Mouse (Mus musculus) kidney, postnatal 25 days (tissue): ENCODE measurements around the gene Axin1.
A peak's percentile ranks its signal among the peaks of the same experiment; 100 is the strongest.

ENCODE experiments used
- DNase-seq, 2 experiments: peaks; one replicate each; pipeline ENCODE4 v3.0.0; 2021; ENCODE audit warnings: mixed read lengths in 2 of 2

Gene Axin1

DNA sequence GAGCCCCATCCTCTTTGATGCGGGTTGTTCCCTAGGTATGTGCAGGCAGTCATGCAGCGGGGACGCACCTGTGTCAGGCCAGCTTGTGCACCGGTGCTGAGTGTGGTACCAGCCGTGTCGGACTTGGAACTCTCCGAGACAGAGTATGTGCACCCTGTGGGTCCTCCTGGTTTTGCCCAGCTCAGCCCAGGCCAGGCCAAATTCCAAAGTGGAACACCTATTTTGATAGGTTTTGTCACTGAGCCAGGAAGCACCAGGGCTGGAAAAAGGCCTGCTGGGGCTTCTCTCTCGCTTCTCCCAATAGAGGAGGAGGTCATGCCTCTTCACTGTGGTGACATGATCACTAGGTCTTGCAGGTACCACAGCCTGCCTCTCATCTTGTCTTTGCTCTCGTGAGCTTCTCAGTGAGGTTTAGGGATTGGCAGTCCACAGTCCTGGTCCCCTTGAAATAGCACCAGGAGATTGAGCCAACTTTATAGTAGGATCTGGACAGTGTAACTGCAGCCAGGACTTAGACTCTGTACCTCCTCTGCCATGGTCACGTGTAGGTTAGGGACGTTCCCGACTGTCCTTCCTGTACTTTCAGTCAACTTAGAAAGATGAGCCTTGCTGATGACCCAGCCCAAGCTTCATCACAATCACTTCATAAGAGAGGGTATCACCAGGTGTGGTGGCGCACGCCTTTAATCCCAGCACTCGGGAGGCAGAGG is 54.1 kb downstream of the Axin1 start:
- peak; percentile 60 to 85 for DNase-seq

DNA sequence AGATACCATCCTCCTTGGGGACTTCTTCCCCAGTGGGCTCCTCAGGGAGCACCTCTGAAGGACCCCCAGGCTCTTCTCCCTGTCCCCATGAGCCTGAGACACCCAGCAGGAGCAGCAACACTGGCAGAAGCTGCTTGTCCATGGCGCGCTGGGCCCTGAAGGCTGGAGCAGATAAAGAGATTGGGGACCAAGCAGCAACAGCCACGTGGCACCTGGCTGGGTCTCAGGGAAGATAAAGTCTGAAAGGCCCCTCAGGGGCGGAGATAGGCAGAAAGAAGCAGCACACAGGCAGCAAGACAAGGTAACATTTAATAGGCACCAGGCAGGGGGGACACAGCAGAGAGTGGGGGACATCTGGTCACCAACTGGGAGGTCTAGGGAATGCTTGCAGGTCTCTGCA is 60.4 kb downstream of the Axin1 start, which contains the start of gene Pdia2:
Gene Pdia2 (minus strand): TSS at position 196 of the 400 bp plus-strand sequence.
- no peak for DNase-seq

GRCm38 (mm10) chr17:26200831-26201705 is 62.6 kb downstream of the Axin1 start:
- DNase-seq, result no peak

- peak in 1 of 2 experiments; percentile 38 for DNase-seq
These were observed 63.5 kb downstream of the Axin1 start for GRCm38 (mm10) chr17:26201998-26202397.

GRCm38 (mm10) chr17:26202737-26203136 is 64.2 kb downstream of the Axin1 start, which contains the start of gene Rgs11:
Gene Rgs11, plus strand, starts transcription at chr17:26202951.
- DNase-seq, result peak; percentile 46 to 61

DNA sequence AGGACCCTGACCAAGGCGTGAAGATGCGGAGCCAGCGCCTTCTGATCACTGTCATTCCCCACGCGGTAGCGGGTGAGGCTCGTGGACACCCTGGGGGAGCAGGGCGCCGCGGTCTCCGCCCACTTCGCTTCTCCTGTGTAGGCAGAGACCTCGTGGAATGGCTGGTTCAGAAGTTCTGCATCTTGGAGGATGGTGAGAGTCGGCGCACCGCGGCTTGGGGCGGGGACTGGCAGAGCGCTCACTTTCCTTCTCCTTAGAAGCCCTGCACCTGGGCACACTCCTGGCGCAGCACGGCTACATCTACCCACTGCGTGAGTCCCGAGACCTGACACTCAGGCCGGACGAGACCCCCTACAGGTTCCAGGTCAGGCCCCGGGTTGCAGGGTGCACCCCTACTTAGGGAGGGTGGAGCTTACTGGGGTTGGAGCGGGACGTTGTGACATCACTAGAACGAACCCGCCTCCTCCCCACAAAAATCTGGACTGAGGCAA is 64.9 kb downstream of the Axin1 start:
- DNase-seq, result peak; percentile 32 to 56

DNA sequence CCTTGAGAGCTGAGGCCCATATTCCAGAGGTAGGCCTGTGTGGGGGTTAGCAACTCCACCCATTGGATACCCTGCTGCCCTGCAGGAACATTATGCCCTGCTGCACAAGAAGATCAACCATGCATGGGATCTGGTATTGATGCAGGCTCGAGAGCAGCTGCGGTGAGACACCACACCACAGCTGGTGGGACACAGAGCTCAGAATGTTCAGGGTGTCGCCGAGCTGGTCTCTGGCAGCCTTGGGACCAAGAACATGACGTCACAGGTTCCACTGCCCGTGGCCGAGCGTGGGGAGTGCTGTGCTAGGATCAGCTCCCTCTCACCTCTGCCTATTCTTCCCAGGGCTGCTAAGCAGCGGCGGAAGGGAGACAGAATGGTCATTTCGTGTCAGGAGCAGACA is 66.3 kb downstream of the Axin1 start:
- DNase-seq, result no peak

GRCm38 (mm10) chr17:26206392-26206791 is 67.9 kb downstream of the Axin1 start:
- no peak for DNase-seq

DNA sequence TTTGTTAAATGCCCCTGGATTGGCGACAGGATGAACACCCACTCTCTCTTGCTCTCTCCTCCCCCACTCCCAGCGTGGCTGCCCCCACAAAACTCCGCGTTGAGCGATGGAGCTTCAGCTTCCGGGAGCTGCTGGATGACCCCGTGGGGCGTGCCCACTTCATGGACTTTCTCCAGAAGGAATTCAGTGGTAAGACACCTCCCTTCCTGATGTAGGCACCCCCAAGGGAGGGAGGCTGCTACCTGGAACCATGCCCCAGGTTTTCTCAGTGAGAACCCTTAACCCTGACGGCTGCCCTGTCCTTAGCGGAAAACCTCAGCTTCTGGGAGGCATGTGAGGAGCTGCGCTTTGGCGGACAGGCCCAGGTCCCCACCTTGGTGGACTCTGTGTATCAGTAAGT is 69.2 kb downstream of the Axin1 start, which contains the start of gene Arhgdig:
Gene Arhgdig (minus strand): TSS at position 101 of the 400 bp plus-strand sequence.
- DNase-seq, result no peak

DNA sequence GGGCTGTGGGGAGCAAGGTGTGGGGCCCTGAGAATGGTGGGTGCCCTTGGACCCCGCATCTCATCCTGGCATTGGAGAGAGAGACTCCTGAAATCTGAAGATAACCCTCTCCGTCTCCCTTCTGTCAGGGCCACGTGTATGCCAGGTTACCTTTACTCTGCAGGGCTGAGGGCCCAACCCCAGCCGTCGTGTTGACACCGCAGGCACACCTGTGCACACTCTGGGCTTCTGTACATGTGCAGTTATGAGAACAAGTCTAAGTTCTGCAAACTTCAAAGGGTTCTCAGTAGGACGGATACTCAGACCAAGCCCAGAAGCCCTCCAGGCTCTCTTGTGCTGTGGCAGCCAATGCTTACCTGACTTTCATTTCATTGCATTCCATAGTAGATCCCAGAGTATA is 73.8 kb downstream of the Axin1 start:
- no peak for DNase-seq

DNA sequence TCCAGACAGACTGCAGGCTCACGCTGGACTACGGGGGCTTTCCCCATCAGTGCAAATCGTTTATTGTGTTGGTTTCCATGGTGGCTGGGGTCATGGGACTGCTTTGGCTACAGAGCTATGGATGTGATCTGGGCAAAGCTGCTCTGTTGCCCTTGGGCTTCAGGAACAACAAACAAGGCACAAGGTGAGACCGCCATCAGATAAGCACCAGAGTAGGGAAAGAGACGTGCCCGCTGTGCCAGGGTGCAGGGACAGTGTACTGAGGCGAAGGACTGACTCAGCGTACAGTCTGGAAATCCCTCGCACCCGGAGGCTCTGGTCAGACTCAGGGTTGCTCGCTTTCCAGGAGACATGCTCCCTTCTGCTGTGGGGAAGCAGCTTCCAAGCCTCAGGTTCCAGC is 74.2 kb downstream of the Axin1 start:
- no peak for DNase-seq

DNA sequence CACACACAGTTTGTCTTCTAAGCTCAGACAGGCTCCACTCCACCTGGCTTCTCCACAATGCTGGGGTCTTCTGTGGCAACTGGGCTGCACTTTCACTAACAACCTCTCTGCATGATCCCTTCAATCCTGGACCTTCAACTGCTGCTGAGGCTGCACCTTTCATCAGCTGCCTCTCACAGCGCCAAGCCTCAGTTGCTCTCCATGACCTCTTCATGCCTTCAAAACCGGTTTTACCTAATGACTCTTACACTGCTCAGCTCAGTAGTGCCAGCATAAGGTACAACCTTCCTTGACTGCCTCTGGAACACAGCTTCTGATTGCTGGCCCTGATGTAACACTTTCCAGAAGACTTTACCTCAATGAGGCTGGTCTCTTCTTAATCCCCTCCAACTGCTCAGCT is 83.0 kb downstream of the Axin1 start:
- DNase-seq, result peak in 1 of 2 experiments; percentile 56

DNA sequence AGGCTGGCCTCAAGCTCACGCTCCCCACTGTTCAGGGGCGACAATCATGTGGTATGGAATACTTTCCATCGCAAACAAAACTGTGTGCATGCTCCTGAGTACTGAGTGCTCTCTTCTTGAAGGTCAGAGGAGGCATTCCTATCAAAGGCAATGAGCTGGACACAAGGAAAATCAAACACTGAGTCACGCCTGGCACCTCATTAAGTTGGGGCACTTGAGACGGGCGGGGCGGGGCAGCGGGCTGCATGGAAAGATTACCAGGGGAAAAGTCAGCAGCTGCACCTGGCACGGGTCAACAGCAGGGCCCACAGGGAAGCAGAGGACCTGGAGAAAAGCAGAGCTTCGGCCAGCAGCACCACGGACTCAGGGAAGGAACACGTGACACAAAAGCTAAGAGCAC is 86.7 kb downstream of the Axin1 start:
- peak; percentile 55 to 81 for DNase-seq

- no peak for DNase-seq
These were observed 91.3 kb downstream of the Axin1 start for GRCm38 (mm10) chr17:26229776-26230175.

DNA sequence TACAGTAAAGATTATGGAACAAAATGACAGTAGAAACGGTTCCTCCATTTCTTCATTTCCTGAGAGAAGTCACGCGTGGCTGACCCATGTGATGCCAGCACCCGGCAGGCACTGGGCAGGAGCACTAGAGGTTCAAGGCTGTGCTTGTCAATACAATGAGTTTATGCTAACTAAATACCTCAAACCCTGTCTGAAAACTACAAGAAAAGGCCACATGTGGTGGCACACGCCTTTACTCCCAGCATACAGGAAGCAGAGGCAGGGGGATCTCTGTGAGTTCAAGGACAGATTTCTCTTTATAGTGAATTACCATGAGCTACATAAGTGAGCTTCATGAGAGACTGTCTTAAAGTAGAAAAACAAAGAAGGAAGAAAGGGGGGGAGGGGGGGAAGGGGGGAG is 92.7 kb downstream of the Axin1 start:
- no peak for DNase-seq

GRCm38 (mm10) chr17:26232863-26233262 is 94.4 kb downstream of the Axin1 start:
- DNase-seq, result peak in 1 of 2 experiments; percentile 23

GRCm38 (mm10) chr17:26234386-26234785 is 95.9 kb downstream of the Axin1 start:
- DNase-seq, result no peak

- no peak for DNase-seq
These were observed 96.8 kb downstream of the Axin1 start for GRCm38 (mm10) chr17:26235077-26235815.

DNA sequence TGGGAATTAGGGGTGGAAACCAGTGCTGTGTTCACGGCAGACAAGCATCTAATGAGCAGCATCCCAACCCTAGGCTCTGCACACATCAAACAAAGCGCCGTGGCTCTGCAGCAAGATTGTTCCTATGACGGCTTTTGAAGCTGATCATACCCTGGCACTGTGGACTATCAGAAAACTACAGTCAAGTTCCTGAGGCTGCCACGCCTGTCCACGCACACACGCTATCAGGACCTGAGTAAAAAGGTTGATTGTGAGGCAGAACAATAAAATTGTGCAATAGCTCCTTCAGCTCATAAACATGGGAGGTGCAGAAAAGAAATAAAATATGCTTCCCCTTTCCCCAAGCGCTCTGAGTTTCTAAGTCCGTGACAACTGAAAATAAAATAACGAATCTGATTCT is 99.2 kb downstream of the Axin1 start:
- no peak for DNase-seq

- no peak for DNase-seq
These were observed 101.1 kb downstream of the Axin1 start for GRCm38 (mm10) chr17:26239551-26239950.

GRCm38 (mm10) chr17:26240120-26240790 is 101.8 kb downstream of the Axin1 start:
- no peak for DNase-seq

- DNase-seq, result no peak
These were observed 102.5 kb downstream of the Axin1 start for GRCm38 (mm10) chr17:26240990-26241389.
